Mouse (Mus musculus) mammary gland, adult 2 months (tissue): ENCODE results near the gene Toporsl. TPM values are rescaled to one million over a fixed set of nuclear protein-coding genes. Genes with fewer than 3 reads are reported as not detected.

ENCODE experiments used
- polyA plus RNA-seq: library from polyadenylated mRNA; depleted of rRNA; stranded (reverse); fragments of >200 nt; gene quantifications from 2 replicates; pipeline ENCODE4 v1.2.3, GENCODE M21; 2012; ENCODE audit warnings: low replicate concordance; rRNA removed

The Toporsl gene
- polyA plus RNA-seq, result not detected in 2 replicates

DNA sequence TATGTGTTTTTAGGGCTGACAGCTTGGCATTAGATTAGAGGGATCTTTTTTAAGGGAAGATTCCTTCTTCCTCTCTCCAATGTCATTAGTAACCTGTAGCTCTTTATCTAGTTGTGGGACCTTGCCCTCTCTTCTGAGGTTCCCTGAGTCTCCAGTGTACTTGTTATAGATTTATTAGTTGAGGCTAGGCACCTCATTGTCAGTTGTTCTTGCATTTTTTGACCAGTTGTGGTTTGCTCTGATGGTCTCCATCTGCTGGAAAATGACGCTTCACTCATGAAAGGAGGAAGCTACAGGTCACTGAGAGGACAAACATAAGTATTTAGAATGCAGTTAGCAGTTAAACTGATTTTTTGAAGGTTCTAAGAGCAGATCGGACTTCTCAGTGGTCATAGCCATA, at the start of gene Toporsl:
Gene Toporsl (plus strand): TSS at position 348 of the 400 bp plus-strand sequence.

Other genes with a start within 250 kb of the Toporsl start
- gene Smc2, start 157.0 kb upstream of the Toporsl start, polyA plus RNA-seq, result 0.75 and 1.2 TPM in 2 replicates
- not detected in 2 replicates for gene Vma21-ps, start 99.0 kb upstream of the Toporsl start, polyA plus RNA-seq
- gene Olfr275, start 218.3 kb downstream of the Toporsl start, polyA plus RNA-seq, result not detected in 2 replicates